Mouse (Mus musculus) CH12.LX (cell line): ENCODE measurements around the gene Fbrsl1.

Experiments
- CHD2 ChIP-seq: IDR thresholded peaks from 2 replicates; pipeline ENCODE4 v1.6.1; 2011; ENCODE audit warnings: low read length, improper control_type of control experiment
- CTCF ChIP-seq, 2 experiments: IDR thresholded peaks in 1 of 2; conservative IDR thresholded peaks in 1 of 2; 2 replicates each; pipeline ENCODE4 v1.5.1; 2011 to 2012; ENCODE audit warnings: low read depth in 2 of 2, low read length in 2 of 2, improper control_type of control experiment in 1 of 2, inconsistent platforms in 1 of 2, mild to moderate bottlenecking in 1 of 2, moderate library complexity in 1 of 2
- EP300 ChIP-seq: IDR thresholded peaks from 2 replicates; pipeline ENCODE4 v1.6.1; 2011; ENCODE audit warnings: low read length, improper control_type of control experiment
- MAFK ChIP-seq: IDR thresholded peaks from 2 replicates; pipeline ENCODE4 v1.6.1; 2011; ENCODE audit warnings: low read length, improper control_type of control experiment; ENCODE audit not compliant: insufficient replicate concordance
- MEF2A ChIP-seq: IDR thresholded peaks from 2 replicates; pipeline ENCODE4 v1.6.1; 2014; ENCODE audit warnings: low read depth, mild to moderate bottlenecking, inconsistent platforms, low read length, improper control_type of control experiment, borderline replicate concordance
- MYC ChIP-seq: IDR thresholded peaks from 2 replicates; pipeline ENCODE4 v1.6.1; 2011; ENCODE audit warnings: low read depth, mild to moderate bottlenecking, improper control_type of control experiment, low read length
- POLR2A ChIP-seq: IDR thresholded peaks from 2 replicates; pipeline ENCODE4 v1.6.1; 2011; ENCODE audit warnings: low read depth, mild to moderate bottlenecking, improper control_type of control experiment, low read length
- POLR2AphosphoS2 ChIP-seq: IDR thresholded peaks from 2 replicates; pipeline ENCODE4 v1.6.1; 2011; ENCODE audit warnings: low read depth, low read length, improper control_type of control experiment
- UBTF ChIP-seq: IDR thresholded peaks from 2 replicates; pipeline ENCODE4 v1.6.1; 2012; ENCODE audit warnings: low read depth, mild to moderate bottlenecking, inconsistent platforms, low read length, improper control_type of control experiment, moderate library complexity
- USF1 ChIP-seq: IDR thresholded peaks from 2 replicates; pipeline ENCODE4 v1.6.1; 2014; ENCODE audit warnings: low read depth, mild to moderate bottlenecking, inconsistent platforms, low read length, improper control_type of control experiment
- ZC3H11A ChIP-seq: IDR thresholded peaks from 2 replicates; pipeline ENCODE4 v1.6.1; 2012; ENCODE audit warnings: low read depth, mild to moderate bottlenecking, inconsistent platforms, low read length, improper control_type of control experiment
- ZKSCAN1 ChIP-seq: IDR thresholded peaks from 2 replicates; pipeline ENCODE4 v1.6.1; 2012; ENCODE audit warnings: low read depth, inconsistent platforms, low read length, improper control_type of control experiment, borderline replicate concordance

GRCm38 (mm10) chr5:110344524-110344923, 103.8 kb downstream of the Fbrsl1 start, which contains the start of gene Lrcol1:
- TF ChIP-seq MAFK (no peak), CTCF (conservative IDR thresholded peaks at IDR 0.05 in 1 of 2, IDR thresholded peaks at IDR 0.05 in 1 of 2; ENCODE audit: low read depth in 2 of 2, low read length in 2 of 2) (no peak), ZKSCAN1 (no peak), USF1 (no peak), ZC3H11A (no peak), CHD2 (no peak), POLR2A (no peak), EP300 (no peak), MEF2A (no peak), UBTF (no peak), MYC (no peak), POLR2AphosphoS2 (no peak)
